Mouse (Mus musculus): ENCODE results near the gene Ces1f. TPM values are rescaled to one million over a fixed set of nuclear protein-coding genes. Genes with fewer than 3 reads are reported as not detected.

The Ces1f gene
- polyA plus RNA-seq (2015; fragmentation: Nextera tagmentation; extraction: Ambion mirVana): not detected in 2 replicates

GRCm38 (mm10) chr8:93279556-93279955 is at the start of gene Ces1f:
TSS of gene Ces1f (minus strand) at chr8:93279747.
- H3K27ac ChIP-seq: no peak within 1 kb of the TSS
- WGBS: 97% methylated on average over 1 of the region's 1 CpGs
- no peaks in the 10 kb centered on the region for H3K9me3 ChIP-seq (replicated peaks)
- no peak for ATAC-seq
- no peak within 1 kb of the TSS for H3K4me2 ChIP-seq
- no peaks in the 10 kb centered on the region for H3K4me1 ChIP-seq
- H3K27me3 ChIP-seq: no peaks in the 10 kb centered on the region
- no peaks in the 10 kb centered on the region for H3K36me3 ChIP-seq (ENCODE audit: poor library complexity, severe bottlenecking)
- no peak within 1 kb of the TSS for H3K9ac ChIP-seq
- no peak within 1 kb of the TSS for H3K4me3 ChIP-seq

- Histone ChIP-seq H3K4me1 (no peaks in the 10 kb centered on the region), H3K4me3 (no peak overlapping the region), H3K9ac (no peak overlapping the region), H3K36me3 (ENCODE audit: poor library complexity, severe bottlenecking) (no peaks in the 10 kb centered on the region), H3K9me3 (replicated peaks) (no peaks in the 10 kb centered on the region), H3K27ac (no peak overlapping the region), H3K4me2 (no peak overlapping the region), H3K27me3 (no peaks in the 10 kb centered on the region)
- 86% methylated on average over 2 of the region's 2 CpGs for WGBS
- no peak for ATAC-seq
These were observed 45.6 kb upstream of the Ces1f start for GRCm38 (mm10) chr8:93325123-93325522.

GRCm38 (mm10) chr8:93317031-93317430 is 37.5 kb upstream of the Ces1f start:
- no peak overlapping the region for H3K9ac ChIP-seq
- H3K4me3 ChIP-seq: no peak overlapping the region
- ATAC-seq: no peak
- no peaks in the 10 kb centered on the region for H3K27me3 ChIP-seq
- no peaks in the 10 kb centered on the region for H3K9me3 ChIP-seq (replicated peaks)
- H3K36me3 ChIP-seq (ENCODE audit: poor library complexity, severe bottlenecking): no peaks in the 10 kb centered on the region
- H3K4me2 ChIP-seq: no peak overlapping the region
- WGBS: 88% methylated on average over 2 of the region's 2 CpGs
- no peak overlapping the region for H3K27ac ChIP-seq
- no peaks in the 10 kb centered on the region for H3K4me1 ChIP-seq

GRCm38 (mm10) chr8:93315557-93315956 is 36.0 kb upstream of the Ces1f start:
- 81% methylated on average over 2 of the region's 2 CpGs for WGBS

GRCm38 (mm10) chr8:93283896-93284295 is 4.3 kb upstream of the Ces1f start:
- Histone ChIP-seq H3K4me3 (no peak overlapping the region), H3K36me3 (ENCODE audit: poor library complexity, severe bottlenecking) (no peaks in the 10 kb centered on the region), H3K4me1 (no peaks in the 10 kb centered on the region), H3K27me3 (no peaks in the 10 kb centered on the region), H3K9me3 (replicated peaks) (no peaks in the 10 kb centered on the region), H3K4me2 (no peak overlapping the region), H3K9ac (no peak overlapping the region), H3K27ac (no peak overlapping the region)
- ATAC-seq: no peak
- WGBS: 79% methylated on average over 2 of the region's 2 CpGs

More at GRCm38 (mm10) chr8:93315557-93315956, 36.0 kb upstream of the Ces1f start:
- H3K4me2 ChIP-seq: no peak overlapping the region
- no peak overlapping the region for H3K4me3 ChIP-seq
- no peaks in the 10 kb centered on the region for H3K27me3 ChIP-seq
- no peaks in the 10 kb centered on the region for H3K36me3 ChIP-seq (ENCODE audit: poor library complexity, severe bottlenecking)
- no peak for ATAC-seq
- no peak overlapping the region for H3K9ac ChIP-seq
- H3K9me3 ChIP-seq (replicated peaks): no peaks in the 10 kb centered on the region
- no peaks in the 10 kb centered on the region for H3K4me1 ChIP-seq
- no peak overlapping the region for H3K27ac ChIP-seq

- no peaks in the 10 kb centered on the region for H3K36me3 ChIP-seq (ENCODE audit: poor library complexity, severe bottlenecking)
- no peak overlapping the region for H3K27ac ChIP-seq
- no peak overlapping the region for H3K9ac ChIP-seq
- no peaks in the 10 kb centered on the region for H3K27me3 ChIP-seq
- WGBS: 78% methylated on average over 3 of the region's 3 CpGs
- no peak for ATAC-seq
- no peaks in the 10 kb centered on the region for H3K9me3 ChIP-seq (replicated peaks)
- no peak overlapping the region for H3K4me3 ChIP-seq
- H3K4me2 ChIP-seq: no peak overlapping the region
- H3K4me1 ChIP-seq: no peaks in the 10 kb centered on the region
These were observed 2.8 kb upstream of the Ces1f start for GRCm38 (mm10) chr8:93282349-93282748.

GRCm38 (mm10) chr8:93278176-93278805 is 1.3 kb downstream of the Ces1f start:
- Histone ChIP-seq H3K4me2 (no peak overlapping the region), H3K36me3 (ENCODE audit: poor library complexity, severe bottlenecking) (no peaks in the 10 kb centered on the region), H3K27ac (no peak overlapping the region), H3K27me3 (no peaks in the 10 kb centered on the region), H3K4me3 (no peak overlapping the region), H3K9me3 (replicated peaks) (no peaks in the 10 kb centered on the region), H3K4me1 (no peaks in the 10 kb centered on the region), H3K9ac (no peak overlapping the region)
- 79% methylated on average over 4 of the region's 4 CpGs for WGBS
- no peak for ATAC-seq

- Histone ChIP-seq H3K4me1 (no peaks in the 10 kb centered on the region), H3K9me3 (replicated peaks) (no peaks in the 10 kb centered on the region), H3K4me2 (no peak overlapping the region), H3K9ac (no peak overlapping the region), H3K27ac (no peak overlapping the region), H3K27me3 (no peaks in the 10 kb centered on the region), H3K4me3 (no peak overlapping the region), H3K36me3 (ENCODE audit: poor library complexity, severe bottlenecking) (no peaks in the 10 kb centered on the region)
- no peak for ATAC-seq
- WGBS: 90% methylated on average over 4 of the region's 4 CpGs
These were observed 4.9 kb downstream of the Ces1f start for GRCm38 (mm10) chr8:93274609-93275008.

GRCm38 (mm10) chr8:93273321-93273720 is 6.2 kb downstream of the Ces1f start:
- H3K27ac ChIP-seq: no peak overlapping the region
- no peak overlapping the region for H3K4me2 ChIP-seq

GRCm38 (mm10) chr8:93272686-93273085 is 6.9 kb downstream of the Ces1f start:
- no peaks in the 10 kb centered on the region for H3K36me3 ChIP-seq (ENCODE audit: poor library complexity, severe bottlenecking)
- H3K27ac ChIP-seq: no peak overlapping the region
- no peak overlapping the region for H3K9ac ChIP-seq
- ATAC-seq: no peak
- H3K4me3 ChIP-seq: no peak overlapping the region
- H3K4me2 ChIP-seq: no peak overlapping the region
- 90% methylated on average over 4 of the region's 4 CpGs for WGBS
- H3K4me1 ChIP-seq: no peaks in the 10 kb centered on the region
- H3K9me3 ChIP-seq (replicated peaks): no peaks in the 10 kb centered on the region
- H3K27me3 ChIP-seq: no peaks in the 10 kb centered on the region

More at GRCm38 (mm10) chr8:93273321-93273720, 6.2 kb downstream of the Ces1f start:
- H3K9me3 ChIP-seq (replicated peaks): no peaks in the 10 kb centered on the region
- ATAC-seq: no peak
- H3K9ac ChIP-seq: no peak overlapping the region
- no peaks in the 10 kb centered on the region for H3K36me3 ChIP-seq (ENCODE audit: poor library complexity, severe bottlenecking)
- 88% methylated on average over 3 of the region's 3 CpGs for WGBS
- no peaks in the 10 kb centered on the region for H3K4me1 ChIP-seq
- H3K27me3 ChIP-seq: no peaks in the 10 kb centered on the region
- no peak overlapping the region for H3K4me3 ChIP-seq

GRCm38 (mm10) chr8:93261436-93261835 is 18.1 kb downstream of the Ces1f start:
- no peaks in the 10 kb centered on the region for H3K4me1 ChIP-seq
- ATAC-seq: no peak
- no peaks in the 10 kb centered on the region for H3K27me3 ChIP-seq
- no peak overlapping the region for H3K4me2 ChIP-seq
- no peaks in the 10 kb centered on the region for H3K9me3 ChIP-seq (replicated peaks)
- no peak overlapping the region for H3K4me3 ChIP-seq
- H3K27ac ChIP-seq: no peak overlapping the region
- no peak overlapping the region for H3K9ac ChIP-seq
- WGBS: 77% methylated on average over 2 of the region's 2 CpGs
- H3K36me3 ChIP-seq (ENCODE audit: poor library complexity, severe bottlenecking): no peaks in the 10 kb centered on the region

- ATAC-seq: no peak
- Histone ChIP-seq H3K4me2 (no peak overlapping the region), H3K9me3 (replicated peaks) (no peaks in the 10 kb centered on the region), H3K27me3 (no peaks in the 10 kb centered on the region), H3K27ac (no peak overlapping the region), H3K9ac (no peak overlapping the region), H3K36me3 (ENCODE audit: poor library complexity, severe bottlenecking) (no peaks in the 10 kb centered on the region), H3K4me3 (no peak overlapping the region), H3K4me1 (no peaks in the 10 kb centered on the region)
- WGBS: 94% methylated on average over 1 of the region's 1 CpGs
These were observed 27.1 kb downstream of the Ces1f start for GRCm38 (mm10) chr8:93252400-93252925.

GRCm38 (mm10) chr8:93246057-93246456 is 33.5 kb downstream of the Ces1f start:
- WGBS: 94% methylated on average over 2 of the region's 2 CpGs
- no peak for ATAC-seq
- H3K27ac ChIP-seq: no peak overlapping the region
- no peak overlapping the region for H3K9ac ChIP-seq
- H3K4me1 ChIP-seq: no peaks in the 10 kb centered on the region
- no peak overlapping the region for H3K4me2 ChIP-seq
- no peaks in the 10 kb centered on the region for H3K36me3 ChIP-seq (ENCODE audit: poor library complexity, severe bottlenecking)
- H3K27me3 ChIP-seq: no peaks in the 10 kb centered on the region
- no peaks in the 10 kb centered on the region for H3K9me3 ChIP-seq (replicated peaks)
- H3K4me3 ChIP-seq: no peak overlapping the region

All from forebrain, embryonic 13.5 days (tissue).